Mouse (Mus musculus): Measurements from ENCODE around the gene Tbc1d2b.
A peak's percentile ranks its signal among the peaks of the same experiment; 100 is the strongest.

Tbc1d2b gene

GRCm38 (mm10) chr9:90204396-90204915 lies 66.1 kb downstream of the Tbc1d2b start:
- DNase-seq (ENCODE audit: low spot score in 2 of 2) = no peak

GRCm38 (mm10) chr9:90203233-90203632 lies 67.4 kb downstream of the Tbc1d2b start:
- no peak for DNase-seq (ENCODE audit: low spot score in 2 of 2)

DNA sequence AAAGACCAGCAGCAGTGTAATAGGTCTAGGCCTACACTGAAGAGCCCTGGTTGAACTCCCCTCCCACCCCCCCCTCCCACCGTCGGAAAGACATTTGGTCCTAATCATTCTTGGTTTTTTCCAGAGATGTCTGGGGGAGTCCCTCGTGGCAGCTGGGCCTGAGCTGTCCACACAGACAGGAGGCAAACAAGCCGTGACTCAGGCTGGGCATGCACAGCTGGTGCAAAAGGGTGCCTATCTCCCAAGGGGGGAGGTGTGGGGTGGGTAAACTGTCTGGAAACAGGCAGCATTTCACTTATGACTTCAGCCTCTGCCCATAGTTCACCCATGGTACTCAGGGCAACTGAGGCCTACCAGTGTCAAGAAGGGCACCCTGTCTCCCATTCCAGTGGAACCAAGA lies 69.1 kb downstream of the Tbc1d2b start:
- no peak for DNase-seq (ENCODE audit: low spot score in 2 of 2)

DNA sequence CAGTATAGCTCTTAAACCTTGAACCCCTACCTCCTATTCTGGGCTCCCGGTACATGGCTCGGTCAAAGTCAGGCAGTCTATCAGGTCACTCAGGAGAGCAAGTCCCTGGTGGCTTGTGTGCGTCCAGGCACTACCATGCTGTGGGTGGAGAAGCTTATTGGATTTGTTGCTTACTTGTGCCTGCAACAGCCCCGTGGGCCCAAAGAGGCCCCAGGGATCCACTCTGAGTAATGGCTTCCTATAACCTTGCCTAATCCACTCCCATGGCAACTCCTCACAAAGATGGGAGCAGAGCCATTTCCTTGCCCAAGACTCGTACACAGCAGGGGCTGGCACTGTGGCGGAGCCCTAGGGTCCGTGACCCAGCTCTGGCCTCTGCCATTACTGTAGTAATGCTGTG lies 69.5 kb downstream of the Tbc1d2b start:
- DNase-seq (ENCODE audit: low spot score in 2 of 2) = peak in 1 of 2 experiments; percentile 47

- no peak for DNase-seq (ENCODE audit: low spot score in 2 of 2)
These were observed 70.1 kb downstream of the Tbc1d2b start for GRCm38 (mm10) chr9:90200501-90200900.

- DNase-seq (ENCODE audit: low spot score in 2 of 2) = no peak
These were observed 71.0 kb downstream of the Tbc1d2b start for GRCm38 (mm10) chr9:90199611-90200010.

DNA sequence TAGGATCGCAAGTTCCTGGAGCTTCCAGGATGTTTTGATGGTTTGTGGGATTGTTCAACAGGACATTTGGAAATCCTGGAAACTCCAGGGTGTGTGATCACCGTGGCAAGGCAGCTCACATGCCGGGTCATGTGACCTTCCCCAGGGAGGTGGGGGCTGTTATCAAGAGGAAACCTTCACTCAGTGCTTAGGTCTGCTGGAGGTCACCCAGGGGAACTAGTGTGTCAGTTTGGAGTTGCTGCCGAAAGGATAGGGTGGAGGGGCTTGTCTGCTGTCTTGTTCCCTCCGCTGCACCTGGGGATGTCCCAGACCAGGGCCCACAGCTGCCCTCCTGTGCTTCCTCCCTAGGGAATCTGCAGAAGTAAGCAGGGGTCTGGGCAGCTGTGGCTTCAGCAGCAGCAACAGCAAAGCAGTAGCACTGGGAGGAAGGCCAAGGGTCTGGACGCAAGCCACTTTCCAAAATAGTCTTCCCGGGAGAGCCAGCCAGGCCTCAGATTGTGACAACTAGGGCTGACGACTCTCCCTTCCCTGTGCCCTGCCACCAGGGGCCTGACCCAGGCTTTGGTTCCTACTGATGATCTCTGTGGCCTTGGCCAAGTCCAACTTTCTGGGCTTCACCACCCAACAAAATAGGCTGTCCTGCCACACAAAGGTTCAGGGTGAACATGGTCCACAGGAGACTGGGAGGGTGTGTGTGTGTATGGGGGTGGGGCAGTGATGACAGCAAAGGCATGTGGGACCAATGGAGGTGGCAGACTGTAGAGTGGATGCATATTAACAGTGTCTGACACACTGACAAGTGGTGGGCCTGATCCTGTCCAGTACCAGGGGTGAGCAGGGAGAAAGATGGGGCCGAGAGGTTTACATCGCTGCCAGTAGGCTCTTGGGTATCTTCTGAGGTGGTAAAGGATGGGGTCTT lies 71.8 kb downstream of the Tbc1d2b start:
- peak in 1 of 2 experiments; percentile 70 for DNase-seq (ENCODE audit: low spot score in 2 of 2)

GRCm38 (mm10) chr9:90197866-90198383 lies 72.7 kb downstream of the Tbc1d2b start:
- no peak for DNase-seq (ENCODE audit: low spot score in 2 of 2)

DNA sequence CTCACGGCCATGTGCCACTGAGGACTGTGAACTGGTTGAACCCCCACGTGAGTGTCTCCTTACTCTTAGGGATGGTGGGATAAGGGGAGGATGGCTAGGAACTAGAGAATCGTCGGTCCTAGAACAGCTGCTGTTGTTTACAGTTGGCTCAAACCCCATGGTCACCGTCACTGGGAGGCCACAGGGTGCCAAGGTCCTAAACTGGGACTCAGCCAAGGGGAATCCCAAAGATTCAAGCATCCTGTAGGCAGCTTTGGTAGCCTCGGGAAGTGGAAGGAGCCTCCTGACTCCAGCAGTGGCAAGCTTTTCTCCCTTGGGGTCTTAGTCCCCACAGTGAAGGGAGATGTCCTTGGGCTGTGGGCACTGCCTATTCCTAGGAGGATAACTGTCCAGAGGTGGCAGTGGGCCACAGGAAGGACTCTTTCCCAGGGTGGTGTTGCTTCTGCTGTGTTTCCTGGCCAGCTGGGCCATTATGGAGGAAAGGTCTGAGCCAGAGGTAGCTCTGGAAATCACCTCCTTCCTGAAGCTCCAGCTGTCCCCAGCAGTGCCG lies 73.4 kb downstream of the Tbc1d2b start:
- DNase-seq (ENCODE audit: low spot score in 2 of 2) = no peak

GRCm38 (mm10) chr9:90196262-90196661 lies 74.3 kb downstream of the Tbc1d2b start:
- DNase-seq (ENCODE audit: low spot score in 2 of 2) = no peak

DNA sequence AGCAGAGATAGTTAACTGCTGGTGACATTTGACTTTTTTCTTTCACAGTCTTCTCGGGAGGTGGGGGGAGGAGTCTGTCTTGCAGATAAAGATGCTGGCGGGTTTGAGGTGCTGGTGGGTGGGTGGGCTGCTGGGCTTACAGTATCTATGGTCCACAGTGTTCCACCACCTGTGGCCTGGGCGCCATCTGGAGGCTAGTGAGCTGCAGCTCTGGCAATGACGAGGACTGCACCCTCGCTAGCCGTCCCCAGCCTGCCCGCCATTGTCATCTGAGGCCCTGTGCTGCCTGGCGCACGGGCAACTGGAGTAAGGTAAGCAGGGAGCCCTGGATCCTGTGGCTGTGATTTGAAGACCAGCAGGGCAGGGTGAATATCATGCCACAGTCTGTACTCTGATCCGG lies 75.6 kb downstream of the Tbc1d2b start:
- no peak for DNase-seq (ENCODE audit: low spot score in 2 of 2)

- no peak for DNase-seq (ENCODE audit: low spot score in 2 of 2)
These were observed 81.2 kb downstream of the Tbc1d2b start for GRCm38 (mm10) chr9:90189391-90189790.

DNA sequence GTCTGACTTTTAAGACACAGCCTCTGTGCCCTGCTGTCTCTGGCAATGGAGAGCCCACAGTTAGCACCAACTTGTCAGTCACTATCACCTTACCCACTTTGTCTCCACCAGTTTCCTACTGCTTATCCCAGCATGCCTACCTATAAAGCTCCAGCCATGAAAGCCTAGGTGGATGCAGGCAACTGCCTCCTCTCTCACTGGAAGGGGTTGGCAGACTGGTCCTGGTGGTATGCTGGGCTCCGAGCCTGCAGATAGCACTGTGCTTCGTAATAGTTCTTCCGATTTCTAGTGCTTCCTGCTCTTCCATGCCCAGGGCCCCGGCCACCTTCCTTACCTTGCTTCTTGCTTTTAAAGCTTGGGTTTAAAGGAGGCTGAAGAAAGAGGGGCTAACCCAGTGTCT lies 81.7 kb downstream of the Tbc1d2b start:
- DNase-seq (ENCODE audit: low spot score in 2 of 2) = no peak

DNA sequence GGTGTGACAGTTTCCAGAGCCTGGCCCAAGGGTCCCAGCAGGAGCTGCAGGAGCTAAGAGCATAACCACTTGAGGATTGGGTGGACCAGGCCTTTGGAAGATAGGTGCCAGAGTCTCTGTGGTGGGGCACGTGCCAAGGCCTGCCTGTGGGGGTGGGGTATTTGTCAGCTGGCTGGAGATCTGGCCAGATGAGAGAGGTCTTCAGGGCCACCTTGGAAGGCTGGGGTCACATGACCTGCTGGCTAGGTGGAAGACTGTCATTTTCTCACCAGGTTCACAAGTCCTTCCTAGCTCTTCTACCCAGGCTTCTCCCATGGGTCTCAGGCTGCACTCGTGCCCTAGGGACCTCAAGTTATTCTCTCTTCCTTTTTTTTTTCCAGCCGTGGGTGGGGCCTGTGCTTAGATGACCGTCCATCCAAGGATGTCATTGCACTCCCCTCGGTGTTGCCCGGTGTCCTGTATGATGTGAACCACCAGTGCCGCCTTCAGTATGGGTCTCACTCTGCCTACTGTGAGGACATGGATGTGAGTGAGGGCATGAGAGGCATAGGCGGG lies 85.2 kb downstream of the Tbc1d2b start:
- no peak for DNase-seq (ENCODE audit: low spot score in 2 of 2)

- no peak for DNase-seq (ENCODE audit: low spot score in 2 of 2)
These were observed 86.5 kb downstream of the Tbc1d2b start for GRCm38 (mm10) chr9:90184116-90184515.

DNA sequence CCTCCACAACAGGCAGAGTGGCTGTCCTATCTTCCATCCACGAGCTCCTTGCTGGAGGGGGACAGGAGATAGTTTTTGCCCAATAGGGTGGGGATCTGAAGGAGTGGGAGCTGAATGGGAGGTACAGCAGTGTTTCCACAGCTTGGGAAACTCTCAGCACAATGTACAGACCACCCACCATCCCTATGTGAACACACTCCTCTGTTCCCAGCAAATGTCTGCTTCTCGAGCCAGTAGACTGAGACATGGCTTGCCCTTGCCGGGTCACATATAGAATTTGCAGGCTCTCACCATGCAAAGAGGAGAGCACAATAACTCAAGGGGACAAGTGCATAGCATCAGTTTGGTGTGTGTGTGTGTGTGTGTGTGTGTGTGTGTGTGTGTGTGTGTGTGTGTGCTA lies 87.1 kb downstream of the Tbc1d2b start:
- DNase-seq (ENCODE audit: low spot score in 2 of 2) = no peak

DNA sequence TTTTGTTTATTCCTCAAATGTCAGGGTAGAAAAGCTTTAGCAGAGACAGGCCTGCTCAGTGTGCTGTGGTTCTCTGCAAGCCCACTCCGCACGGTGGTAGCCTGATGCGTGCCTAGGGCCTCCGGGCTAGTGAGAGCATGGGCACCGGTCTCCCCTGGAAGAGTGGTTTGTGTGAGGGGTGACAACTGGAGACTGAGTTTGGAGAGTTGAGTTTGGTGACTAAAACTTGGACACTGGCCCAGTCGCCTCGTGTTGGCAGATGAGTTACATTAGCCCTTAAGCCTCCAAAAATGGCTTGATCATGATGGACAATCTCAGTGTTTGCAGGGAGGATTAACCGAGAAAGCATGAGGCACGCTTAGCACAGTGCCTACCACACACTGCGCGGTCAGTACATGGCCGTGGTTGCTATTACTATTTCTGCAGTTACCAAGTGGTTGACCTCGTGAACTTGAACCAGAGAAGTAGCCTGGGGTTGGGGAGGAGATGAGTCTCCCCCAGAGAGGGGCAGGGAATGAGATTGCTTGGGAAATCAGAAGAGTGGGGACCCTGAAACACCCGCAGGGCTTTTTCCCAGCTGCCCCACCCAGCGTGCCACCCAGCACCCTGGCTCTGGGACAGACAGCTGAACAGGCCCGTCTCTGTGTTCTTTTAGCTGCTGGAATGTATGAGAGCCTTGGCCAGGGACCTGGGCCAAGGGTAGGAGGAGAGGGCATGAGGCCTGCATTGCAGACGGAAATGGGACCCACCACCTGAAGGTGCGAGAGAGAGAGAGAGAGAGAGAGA lies 87.8 kb downstream of the Tbc1d2b start:
- DNase-seq (ENCODE audit: low spot score in 2 of 2) = no peak

DNA sequence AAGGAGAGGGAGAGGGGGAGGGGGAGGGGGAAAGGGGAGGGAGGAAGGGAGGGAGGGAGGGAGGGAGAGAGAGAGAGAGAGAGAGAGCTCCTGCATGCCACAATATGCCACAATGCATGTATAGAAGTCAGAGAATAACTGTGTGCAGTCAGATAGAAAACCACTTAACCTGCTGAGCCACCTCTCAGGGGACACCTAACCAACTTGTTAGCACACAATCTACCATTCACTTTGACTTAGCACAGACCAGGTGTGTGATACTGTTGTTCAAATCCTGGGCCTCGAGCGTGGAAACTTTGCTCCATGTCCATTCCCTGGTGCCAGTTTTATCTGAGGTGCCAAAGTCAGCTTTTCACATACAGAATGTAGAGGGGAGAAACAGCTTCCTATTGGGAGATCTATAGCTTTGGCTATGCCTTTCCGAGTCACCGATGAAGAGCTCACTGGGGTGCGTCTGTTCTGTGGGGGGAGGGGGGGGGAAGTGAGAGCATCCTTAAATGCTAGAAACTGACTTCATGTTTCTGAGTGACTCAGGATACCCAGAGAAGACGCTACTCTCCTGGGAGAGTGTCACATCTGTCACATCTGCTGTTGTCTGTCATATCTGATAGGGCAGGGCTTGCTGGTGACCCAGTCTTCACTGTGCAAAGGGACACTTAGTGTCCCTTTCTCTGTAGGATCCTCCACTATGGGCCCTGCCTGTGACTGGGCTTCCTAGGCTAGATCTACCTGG lies 88.8 kb downstream of the Tbc1d2b start:
- DNase-seq (ENCODE audit: low spot score in 2 of 2) = no peak

DNA sequence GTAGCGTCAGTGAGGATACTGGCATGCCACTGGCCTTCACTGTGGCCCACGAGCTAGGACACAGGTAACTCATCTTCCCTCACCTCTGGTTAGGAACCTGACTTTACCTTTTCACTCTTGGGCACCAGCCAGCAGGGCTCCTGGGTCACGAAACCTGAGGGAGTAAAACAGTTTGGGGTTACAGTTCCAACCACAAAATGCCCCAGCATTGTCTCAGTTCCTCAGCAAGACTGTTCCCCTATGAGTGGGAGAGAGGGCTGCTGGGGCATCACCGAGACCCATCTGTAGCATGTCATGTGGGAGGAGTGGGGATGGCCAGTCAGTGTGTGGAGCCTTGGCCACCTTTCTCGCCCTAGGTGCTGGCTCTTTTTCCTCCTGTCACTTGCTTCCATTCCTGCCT lies 91.2 kb downstream of the Tbc1d2b start:
- no peak for DNase-seq (ENCODE audit: low spot score in 2 of 2)

DNA sequence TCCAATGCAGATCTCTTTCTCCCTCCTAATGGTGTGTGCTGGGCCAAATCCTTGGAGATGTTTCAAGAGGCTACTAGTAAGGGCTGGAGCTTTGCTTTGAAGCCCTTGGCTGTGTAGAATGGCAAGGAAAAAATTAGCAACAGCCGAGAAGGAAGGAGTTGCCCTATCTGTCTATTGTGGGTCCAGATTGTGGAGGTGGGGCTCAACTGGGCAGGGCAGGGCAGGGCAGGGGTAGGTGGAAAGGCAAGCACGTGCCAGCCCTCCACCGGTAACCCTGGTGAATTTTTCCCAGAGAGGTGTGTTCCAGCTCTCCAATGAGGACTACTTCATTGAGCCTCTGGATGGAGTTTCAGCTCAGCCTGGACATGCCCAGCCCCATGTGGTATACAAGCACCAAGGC lies 97.3 kb downstream of the Tbc1d2b start:
- DNase-seq (ENCODE audit: low spot score in 2 of 2) = no peak
